In genomic region chr14:61945659-61946058, GRCm38 (mm10) we compare ENCODE assay signal across 15 mouse cellular contexts.
"Had no signal": no experiment of that assay in that cellular context is flagged by ENCODE, and none has a peak within 500 bp of the region (broad histone marks: within the 10 kb centered on the region; RNA-seq: fewer than 3 reads in every experiment).

No protein-coding gene starts in this region.

- H3K4me1 ChIP-seq: liver, embryonic 15.5 days; megakaryocyte, embryonic 14.5 days had no signal

- H3K4me2 ChIP-seq: liver, embryonic 11.5 days; liver, embryonic 15.5 days; midbrain, embryonic 11.5 days; midbrain, embryonic 15.5 days; neural tube, embryonic 12.5 days had no signal

- H3K27ac ChIP-seq: layer of hippocampus, adult 2 months; limb, embryonic 10.5 days; liver, embryonic 15.5 days; macrophage; midbrain, embryonic 15.5 days; neural tube, embryonic 12.5 days; stomach, postnatal 0 days had no signal

- H3K27me3 ChIP-seq: liver, embryonic 15.5 days; megakaryocyte, embryonic 14.5 days; midbrain, embryonic 15.5 days; neural tube, embryonic 12.5 days had no signal

- H3K9me3 ChIP-seq: limb, embryonic 10.5 days; liver, embryonic 15.5 days; megakaryocyte, embryonic 14.5 days; midbrain, embryonic 15.5 days; neural tube, embryonic 12.5 days had no signal

- DNase-seq: kidney, postnatal 10 days; kidney, postnatal 4 days; lung, postnatal 10 days; thymus, adult 18-20 months; thymus, postnatal 14 days had no signal

- H3K9ac ChIP-seq: liver, embryonic 15.5 days; midbrain, embryonic 15.5 days; neural tube, embryonic 12.5 days had no signal

- H3K4me3 ChIP-seq: layer of hippocampus, adult 2 months; limb, embryonic 10.5 days; liver, embryonic 15.5 days; megakaryocyte, embryonic 14.5 days; midbrain, embryonic 15.5 days; neural tube, embryonic 12.5 days had no signal

- H3K36me3 ChIP-seq: limb, embryonic 10.5 days; liver, embryonic 15.5 days; midbrain, embryonic 15.5 days; neural tube, embryonic 12.5 days had no signal

- ATAC-seq: midbrain, embryonic 15.5 days had no signal
